Mouse (Mus musculus): ENCODE measurements around the gene 4930595D18Rik. TPM values are rescaled to one million over a fixed set of nuclear protein-coding genes. Genes with fewer than 3 reads are reported as not detected.

The 4930595D18Rik gene
- polyA plus RNA-seq, 1 experiment from 2014 or later: not detected

GRCm38 (mm10) chr12:111143509-111144063, 40.7 kb downstream of the 4930595D18Rik start:
- peak overlapping the region; percentile 18; the same call in 1 of the 2 replicates for H3K4me2 ChIP-seq (replicated peaks; ENCODE audit: low read depth)
- 62% methylated on average over 16 of the region's 16 CpGs for WGBS
- DNase-seq (ENCODE audit: low spot score): no peak

DNA sequence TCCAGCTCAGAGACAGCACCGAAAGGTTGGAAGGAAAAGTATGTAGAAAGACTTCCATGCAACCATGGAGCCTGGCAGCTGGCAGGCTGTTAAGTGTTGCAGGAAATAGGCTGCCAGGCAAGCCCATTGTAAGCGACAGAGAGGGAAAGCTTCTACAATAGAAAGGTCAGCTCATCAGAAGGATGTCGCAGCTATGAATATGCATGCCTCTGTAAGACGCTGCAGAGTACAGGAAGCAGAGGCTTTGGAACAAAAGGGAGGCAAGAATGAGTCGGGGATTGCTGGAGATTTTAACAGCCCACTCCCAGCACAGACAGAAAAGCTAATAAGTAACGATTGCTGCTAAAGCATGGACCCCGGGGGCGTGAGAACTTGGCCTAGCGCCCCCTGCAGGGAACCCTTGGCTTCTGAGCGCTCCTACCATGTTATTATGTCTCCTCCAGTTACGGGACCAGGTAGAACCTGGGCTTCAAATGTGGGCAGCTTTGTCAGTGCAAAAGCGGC, 41.2 kb downstream of the 4930595D18Rik start:
- no peak overlapping the region for H3K4me3 ChIP-seq (ENCODE audit: low read depth, low read length)
- ATAC-seq (ENCODE audit: low FRiP score, low TSS enrichment) (no peak), DNase-seq (ENCODE audit: low spot score) (no peak)
- H3K4me2 ChIP-seq (replicated peaks; ENCODE audit: low read depth): peak overlapping the region; percentile 18; the same call in 1 of the 2 replicates
- H3K27ac ChIP-seq (replicated peaks): no peak overlapping the region
- no peaks in the 10 kb centered on the region for H3K27me3 ChIP-seq (ENCODE audit: control insufficient read depth, insufficient read depth, low read length)
- TF ChIP-seq CTCF (IDR thresholded peaks at IDR 0.05; ENCODE audit: low read depth) (peak; percentile 48), EP300 (optimal IDR thresholded peaks at IDR 0.05) (no peak)
- H3K4me1 ChIP-seq (replicated peaks; ENCODE audit: control insufficient read depth, insufficient read depth): 0 out of 2 replicates have a peak, but pooled peaks cover 2% of the 10 kb centered on the region
- 26% methylated on average over 12 of the region's 12 CpGs for WGBS
- H3K9ac ChIP-seq (ENCODE audit: low read length): no peak overlapping the region
- H3K36me3 ChIP-seq (ENCODE audit: control insufficient read depth, insufficient read depth, low read length): no peaks in the 10 kb centered on the region
- no peaks in the 10 kb centered on the region for H3K9me3 ChIP-seq (ENCODE audit: control insufficient read depth, low read length)

More at GRCm38 (mm10) chr12:111143509-111144063, 40.7 kb downstream of the 4930595D18Rik start:
- Histone ChIP-seq H3K9me3 (ENCODE audit: control insufficient read depth, low read length) (no peaks in the 10 kb centered on the region), H3K4me1 (replicated peaks; ENCODE audit: control insufficient read depth, insufficient read depth) (0 out of 2 replicates have a peak, but pooled peaks cover 2% of the 10 kb centered on the region), H3K27me3 (ENCODE audit: control insufficient read depth, insufficient read depth, low read length) (no peaks in the 10 kb centered on the region), H3K27ac (replicated peaks) (no peak overlapping the region), H3K9ac (ENCODE audit: low read length) (no peak overlapping the region), H3K36me3 (ENCODE audit: control insufficient read depth, insufficient read depth, low read length) (no peaks in the 10 kb centered on the region), H3K4me3 (ENCODE audit: low read depth, low read length) (no peak overlapping the region)
- no peak for TF ChIP-seq CTCF (IDR thresholded peaks at IDR 0.05; ENCODE audit: low read depth)
- TF ChIP-seq EP300 (optimal IDR thresholded peaks at IDR 0.05): no peak
- no peak; the same call in 1 of the 2 replicates for ATAC-seq (ENCODE audit: low FRiP score, low TSS enrichment)

GRCm38 (mm10) chr12:111137079-111137478, 47.2 kb downstream of the 4930595D18Rik start:
- Histone ChIP-seq H3K4me2 (replicated peaks; ENCODE audit: low read depth) (no peak overlapping the region), H3K4me3 (ENCODE audit: low read depth, low read length) (no peak overlapping the region), H3K4me1 (replicated peaks; ENCODE audit: control insufficient read depth, insufficient read depth) (no peaks in the 10 kb centered on the region), H3K27me3 (ENCODE audit: control insufficient read depth, insufficient read depth, low read length) (no peaks in the 10 kb centered on the region), H3K9me3 (ENCODE audit: control insufficient read depth, low read length) (no peaks in the 10 kb centered on the region), H3K36me3 (ENCODE audit: control insufficient read depth, insufficient read depth, low read length) (no peaks in the 10 kb centered on the region), H3K27ac (replicated peaks) (no peak overlapping the region), H3K9ac (ENCODE audit: low read length) (no peak overlapping the region)
- TF ChIP-seq EP300 (optimal IDR thresholded peaks at IDR 0.05): no peak
- peak; percentile 11; the same call in 1 of the 2 replicates for TF ChIP-seq CTCF (IDR thresholded peaks at IDR 0.05; ENCODE audit: low read depth)
- DNase-seq (ENCODE audit: low spot score): no peak
- no peak for ATAC-seq (ENCODE audit: low FRiP score, low TSS enrichment)
- 75% methylated on average over 2 of the region's 2 CpGs for WGBS

DNA sequence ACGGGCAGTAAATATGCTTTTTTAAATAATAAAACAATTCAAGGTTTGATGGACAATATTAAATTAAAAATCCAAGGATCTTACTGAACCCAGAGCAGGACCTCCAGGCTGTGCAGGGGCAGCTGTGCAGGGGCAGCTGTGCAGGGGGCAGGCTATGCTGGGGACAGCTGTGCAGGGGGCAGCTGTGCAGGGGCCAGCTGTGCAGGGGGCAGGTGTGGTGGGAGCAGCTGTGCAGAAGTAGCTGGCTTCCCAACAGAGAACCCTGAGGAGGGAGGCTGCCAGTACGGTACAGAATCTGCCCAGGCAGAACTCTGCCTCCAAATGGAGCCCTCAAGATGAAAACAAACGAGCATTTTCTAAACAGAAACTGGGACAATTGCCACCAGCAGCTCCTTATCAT, 48.3 kb downstream of the 4930595D18Rik start:
- DNase-seq (ENCODE audit: low spot score) (no peak), ATAC-seq (ENCODE audit: low FRiP score, low TSS enrichment) (no peak)
- Histone ChIP-seq H3K36me3 (ENCODE audit: control insufficient read depth, insufficient read depth, low read length) (no peaks in the 10 kb centered on the region), H3K9ac (ENCODE audit: low read length) (no peak overlapping the region), H3K9me3 (ENCODE audit: control insufficient read depth, low read length) (no peaks in the 10 kb centered on the region), H3K4me1 (replicated peaks; ENCODE audit: control insufficient read depth, insufficient read depth) (no peaks in the 10 kb centered on the region), H3K4me2 (replicated peaks; ENCODE audit: low read depth) (no peak overlapping the region), H3K4me3 (ENCODE audit: low read depth, low read length) (no peak overlapping the region), H3K27ac (replicated peaks) (no peak overlapping the region), H3K27me3 (ENCODE audit: control insufficient read depth, insufficient read depth, low read length) (no peaks in the 10 kb centered on the region)
- WGBS: 57% methylated on average over 3 of the region's 3 CpGs
- TF ChIP-seq CTCF (IDR thresholded peaks at IDR 0.05; ENCODE audit: low read depth) (no peak), EP300 (optimal IDR thresholded peaks at IDR 0.05) (no peak)

DNA sequence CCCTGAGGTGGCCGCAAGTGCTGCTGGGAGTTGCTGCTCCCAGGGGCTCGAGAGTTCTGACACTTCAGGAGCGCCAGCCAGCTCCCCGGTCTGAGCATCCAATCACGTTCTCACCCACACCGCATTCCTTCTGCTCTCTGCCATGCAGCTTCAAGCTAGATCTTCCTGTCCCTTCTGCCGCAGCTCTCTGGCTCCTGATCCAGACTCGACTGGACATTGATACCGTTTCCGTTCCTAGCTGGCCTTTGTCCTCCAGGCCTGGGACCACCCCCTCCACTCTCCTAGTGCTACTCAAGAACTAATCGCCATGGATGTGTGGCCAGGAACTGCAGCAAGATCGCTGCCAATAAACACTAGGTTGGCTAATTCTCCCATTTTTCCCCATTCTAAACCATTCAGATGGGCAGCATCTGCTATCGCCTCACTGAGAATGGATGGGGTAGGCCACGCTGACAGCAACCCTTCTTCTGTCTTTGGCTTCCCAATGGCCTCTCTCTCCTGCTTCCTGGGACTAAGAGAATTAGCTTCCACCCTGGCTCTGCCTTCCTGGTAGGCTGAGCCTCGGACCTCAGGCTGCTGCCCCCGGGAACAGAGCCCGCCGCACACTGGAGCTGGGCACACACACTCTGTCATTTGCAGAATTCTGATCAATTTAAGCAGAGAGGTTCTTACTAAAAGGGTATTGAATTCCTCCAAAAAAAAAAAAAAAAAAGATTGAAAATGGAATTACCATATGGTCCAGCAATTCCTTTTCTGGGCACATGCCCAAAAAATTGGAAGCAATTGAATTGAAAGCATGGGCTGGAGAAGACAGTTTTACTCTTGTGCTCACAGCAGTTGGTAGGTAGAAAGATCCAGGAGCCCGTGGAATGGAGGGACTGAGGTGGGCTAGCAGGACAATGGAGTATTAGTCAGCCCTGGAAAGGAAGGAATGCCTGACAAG, 49.2 kb downstream of the 4930595D18Rik start:
- no peaks in the 10 kb centered on the region for H3K9me3 ChIP-seq (ENCODE audit: control insufficient read depth, low read length)
- H3K4me2 ChIP-seq (replicated peaks; ENCODE audit: low read depth): no peak overlapping the region
- no peaks in the 10 kb centered on the region for H3K4me1 ChIP-seq (replicated peaks; ENCODE audit: control insufficient read depth, insufficient read depth)
- DNase-seq (ENCODE audit: low spot score) (no peak), ATAC-seq (ENCODE audit: low FRiP score, low TSS enrichment) (no peak; the same call in 1 of the 2 replicates)
- H3K36me3 ChIP-seq (ENCODE audit: control insufficient read depth, insufficient read depth, low read length): no peaks in the 10 kb centered on the region
- no peak for TF ChIP-seq EP300 (optimal IDR thresholded peaks at IDR 0.05)
- TF ChIP-seq CTCF (IDR thresholded peaks at IDR 0.05; ENCODE audit: low read depth): no peak
- H3K9ac ChIP-seq (ENCODE audit: low read length): no peak overlapping the region
- no peaks in the 10 kb centered on the region for H3K27me3 ChIP-seq (ENCODE audit: control insufficient read depth, insufficient read depth, low read length)
- H3K4me3 ChIP-seq (ENCODE audit: low read depth, low read length): no peak overlapping the region
- H3K27ac ChIP-seq (replicated peaks): no peak overlapping the region
- WGBS: 60% methylated on average over 19 of the region's 19 CpGs
